Mouse (Mus musculus) embryonic facial prominence, embryonic 14.5 days (tissue): ENCODE data around the gene Dapk2. TPM values are rescaled to one million over a fixed set of nuclear protein-coding genes. Genes with fewer than 3 reads are reported as not detected.

ENCODE experiments used
- ATAC-seq: fragments of 200-750 bp; cut with Nextera tagmentation; 2 replicates; pipeline ENCODE4 v1.8.0; 2017; ENCODE audit warnings: low read depth, moderate number of reproducible peaks, moderate TSS enrichment
- DNase-seq: peaks from one replicate; pipeline ENCODE4 v3.0.0-alpha.2; 2015; ENCODE audit warnings: low spot score
- H3K27ac ChIP-seq: fragments of 300-500 bp; sonication (generic); replicated peaks from 2 replicates; pipeline ENCODE4 v1.5.1; 2014; ENCODE audit warnings: low read depth, mild to moderate bottlenecking, low read length, moderate library complexity
- H3K27me3 ChIP-seq: fragments of 300-500 bp; sonication (generic); replicated peaks from 2 replicates; pipeline ENCODE4 v1.6.1; 2014; ENCODE audit warnings: low read length; ENCODE audit not compliant: control insufficient read depth, insufficient read depth
- H3K36me3 ChIP-seq: fragments of 300-500 bp; sonication (generic); 2 replicates; pipeline ENCODE4 v1.6.1; 2014; ENCODE audit warnings: low read length, mixed read lengths; ENCODE audit not compliant: control insufficient read depth, insufficient read depth
- H3K4me1 ChIP-seq: fragments of 300-500 bp; sonication (generic); 2 replicates; pipeline ENCODE4 v1.6.1; 2014; ENCODE audit warnings: antibody characterized with exemption, low read length; ENCODE audit not compliant: control insufficient read depth, insufficient read depth
- H3K4me2 ChIP-seq: fragments of 300-500 bp; sonication (generic); 2 replicates; pipeline ENCODE4 v1.6.1; 2014; ENCODE audit warnings: low read depth, mild to moderate bottlenecking, low read length, moderate library complexity, mixed read lengths
- H3K4me3 ChIP-seq: fragments of 300-500 bp; sonication (generic); 2 replicates; pipeline ENCODE4 v1.5.1; 2014; ENCODE audit warnings: low read depth, mild to moderate bottlenecking, low read length
- H3K9ac ChIP-seq: fragments of 300-500 bp; sonication (generic); 2 replicates; pipeline ENCODE4 v1.6.1; 2014; ENCODE audit warnings: low read depth, mild to moderate bottlenecking, low read length, moderate library complexity, mixed read lengths
- H3K9me3 ChIP-seq: fragments of 300-500 bp; sonication (generic); 2 replicates; pipeline ENCODE4 v1.6.1; 2016; ENCODE audit warnings: low read length; ENCODE audit not compliant: control insufficient read depth
- WGBS: fragments of 180-500 bp; shearing (Covaris S2); extraction: QIAGEN DNeasy Blood & Tissue Kit; methylation state at CpG from one replicate; pipeline ENCODE4 v1.1.7; 2014; 5-methylcytosine and 5-hydroxymethylcytosine counted together
- polyA plus RNA-seq: library from polyadenylated mRNA; unstranded; fragments of >200 nt; fragmentation: Nextera tagmentation; extraction: Ambion mirVana; gene quantifications from 2 replicates; pipeline ENCODE4 v1.2.1, GENCODE M21; 2014

Dapk2 gene
- polyA plus RNA-seq, 1 experiment from 2014 or later, result 14.3 TPM

- ATAC-seq (no peak), DNase-seq (no peak)
- Histone ChIP-seq H3K4me3 (no peak overlapping the region), H3K4me2 (no peak overlapping the region), H3K36me3 (no peaks in the 10 kb centered on the region), H3K9ac (no peak overlapping the region), H3K4me1 (peaks cover 9% of the 10 kb centered on the region), H3K27ac (no peak overlapping the region), H3K27me3 (no peaks in the 10 kb centered on the region), H3K9me3 (no peaks in the 10 kb centered on the region)
- 59% methylated on average over 4 of the region's 4 CpGs for WGBS
Measured at GRCm38 (mm10) chr9:66217970-66218369, 59.9 kb downstream of the Dapk2 start.

- 0 out of 2 replicates have a peak, but pooled peaks cover 3% of the 10 kb centered on the region for H3K4me1 ChIP-seq
- H3K4me3 ChIP-seq, result no peak overlapping the region
- H3K27ac ChIP-seq, result no peak overlapping the region
- H3K36me3 ChIP-seq, result no peaks in the 10 kb centered on the region
- H3K9ac ChIP-seq, result no peak overlapping the region
- ATAC-seq (0 out of 2 replicates have a peak, but pooled peaks have one; percentile 19), DNase-seq (peak; percentile 57)
- H3K27me3 ChIP-seq, result no peaks in the 10 kb centered on the region
- no peaks in the 10 kb centered on the region for H3K9me3 ChIP-seq
- no peak overlapping the region for H3K4me2 ChIP-seq
- WGBS, result 67% methylated on average over 10 of the region's 10 CpGs
Measured at GRCm38 (mm10) chr9:66218917-66219725, 61.1 kb downstream of the Dapk2 start.

GRCm38 (mm10) chr9:66223872-66224271 lies 65.8 kb downstream of the Dapk2 start:
- no peaks in the 10 kb centered on the region for H3K9me3 ChIP-seq
- no peaks in the 10 kb centered on the region for H3K36me3 ChIP-seq
- H3K27ac ChIP-seq, result no peak overlapping the region
- no peak overlapping the region for H3K9ac ChIP-seq
- no peak for DNase-seq
- no peak overlapping the region for H3K4me2 ChIP-seq
- H3K4me1 ChIP-seq, result no peaks in the 10 kb centered on the region
- ATAC-seq, result 0 out of 2 replicates have a peak, but pooled peaks have one; percentile 39
- H3K27me3 ChIP-seq, result no peaks in the 10 kb centered on the region
- 81% methylated on average over 2 of the region's 2 CpGs for WGBS
- no peak overlapping the region for H3K4me3 ChIP-seq

GRCm38 (mm10) chr9:66225737-66226485 lies 67.9 kb downstream of the Dapk2 start:
- Histone ChIP-seq H3K9ac (no peak overlapping the region), H3K36me3 (no peaks in the 10 kb centered on the region), H3K9me3 (no peaks in the 10 kb centered on the region), H3K4me1 (no peaks in the 10 kb centered on the region), H3K27ac (no peak overlapping the region), H3K4me2 (no peak overlapping the region), H3K27me3 (no peaks in the 10 kb centered on the region), H3K4me3 (no peak overlapping the region)
- WGBS, result 68% methylated on average over 5 of the region's 5 CpGs
- ATAC-seq (no peak), DNase-seq (no peak)

- Histone ChIP-seq H3K36me3 (no peaks in the 10 kb centered on the region), H3K27me3 (no peaks in the 10 kb centered on the region), H3K4me2 (no peak overlapping the region), H3K27ac (no peak overlapping the region), H3K9me3 (no peaks in the 10 kb centered on the region), H3K4me1 (no peaks in the 10 kb centered on the region), H3K4me3 (no peak overlapping the region), H3K9ac (no peak overlapping the region)
- 47% methylated on average over 2 of the region's 2 CpGs for whole genome bisulfite sequencing
- no peak for DNase-seq
- no peak for ATAC-seq
Measured at GRCm38 (mm10) chr9:66228456-66229151, 70.6 kb downstream of the Dapk2 start.

GRCm38 (mm10) chr9:66231820-66232479 lies 73.9 kb downstream of the Dapk2 start:
- ATAC-seq, result no peak
- 70% methylated on average over 7 of the region's 7 CpGs for WGBS

GRCm38 (mm10) chr9:66236615-66237014 lies 78.6 kb downstream of the Dapk2 start:
- no peak overlapping the region for H3K4me3 ChIP-seq
- H3K9ac ChIP-seq, result no peak overlapping the region
- no peak overlapping the region for H3K4me2 ChIP-seq
- peaks cover 6% of the 10 kb centered on the region; the same call in 1 of the 2 replicates for H3K4me1 ChIP-seq
- DNase-seq, result peak; percentile 79
- ATAC-seq, result peak; percentile 67; the same call in 1 of the 2 replicates
- H3K27me3 ChIP-seq, result no peaks in the 10 kb centered on the region
- 50% methylated on average over 2 of the region's 2 CpGs for WGBS
- H3K36me3 ChIP-seq, result no peaks in the 10 kb centered on the region
- H3K9me3 ChIP-seq, result no peaks in the 10 kb centered on the region
- H3K27ac ChIP-seq, result no peak overlapping the region

More at GRCm38 (mm10) chr9:66231820-66232479, 73.9 kb downstream of the Dapk2 start:
- no peak overlapping the region for H3K4me2 ChIP-seq
- no peaks in the 10 kb centered on the region for H3K36me3 ChIP-seq
- H3K4me1 ChIP-seq, result no peaks in the 10 kb centered on the region; the same call in 1 of the 2 replicates
- H3K9ac ChIP-seq, result no peak overlapping the region
- H3K27ac ChIP-seq, result no peak overlapping the region
- no peaks in the 10 kb centered on the region for H3K9me3 ChIP-seq
- no peak for DNase-seq
- H3K27me3 ChIP-seq, result no peaks in the 10 kb centered on the region
- H3K4me3 ChIP-seq, result no peak overlapping the region

GRCm38 (mm10) chr9:66237742-66238141 lies 79.7 kb downstream of the Dapk2 start:
- ATAC-seq (no peak), DNase-seq (peak; percentile 50)
- Histone ChIP-seq H3K4me1 (peaks cover 6% of the 10 kb centered on the region; the same call in 1 of the 2 replicates), H3K9ac (no peak overlapping the region), H3K4me2 (no peak overlapping the region), H3K4me3 (no peak overlapping the region), H3K9me3 (no peaks in the 10 kb centered on the region), H3K27me3 (no peaks in the 10 kb centered on the region), H3K36me3 (no peaks in the 10 kb centered on the region), H3K27ac (no peak overlapping the region)
- 71% methylated on average over 1 of the region's 1 CpGs for WGBS
